Mouse (Mus musculus): Measurements from ENCODE around the gene Slc38a4. TPM values are rescaled to one million over a fixed set of nuclear protein-coding genes. Genes with fewer than 3 reads are reported as not detected.

Gene Slc38a4
- total and polyA plus RNA-seq, 3 experiments = under 0.01 TPM; not detected in 2

DNA sequence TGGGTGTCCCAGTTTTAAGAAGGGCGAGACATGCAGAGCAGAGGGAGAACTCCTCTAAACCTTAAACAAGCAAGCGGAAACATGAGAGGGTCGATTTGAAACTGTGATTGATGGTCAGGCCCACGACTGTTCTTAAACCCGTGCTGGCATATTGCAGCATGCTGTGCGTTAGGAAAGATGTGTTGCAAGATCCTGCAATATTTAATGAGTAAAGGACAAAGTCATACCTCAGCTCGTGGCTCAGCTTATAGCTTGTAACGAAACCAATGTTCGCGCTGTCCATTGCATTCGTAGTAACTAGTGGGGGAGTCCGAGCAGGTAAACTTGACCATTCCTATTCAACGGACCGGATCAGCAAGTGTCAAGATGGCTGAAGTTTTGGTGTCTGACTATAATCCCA, 4.3 kb upstream of the Slc38a4 start:
- ATAC-seq (ENCODE audit: extremely low read depth, insufficient number of reproducible peaks, low FRiP score, poor library complexity, severe bottlenecking) (no peak), DNase-seq (ENCODE audit: low spot score) (no peak)
- H3K36me3 ChIP-seq (replicated peaks) = no peaks in the 10 kb centered on the region

DNA sequence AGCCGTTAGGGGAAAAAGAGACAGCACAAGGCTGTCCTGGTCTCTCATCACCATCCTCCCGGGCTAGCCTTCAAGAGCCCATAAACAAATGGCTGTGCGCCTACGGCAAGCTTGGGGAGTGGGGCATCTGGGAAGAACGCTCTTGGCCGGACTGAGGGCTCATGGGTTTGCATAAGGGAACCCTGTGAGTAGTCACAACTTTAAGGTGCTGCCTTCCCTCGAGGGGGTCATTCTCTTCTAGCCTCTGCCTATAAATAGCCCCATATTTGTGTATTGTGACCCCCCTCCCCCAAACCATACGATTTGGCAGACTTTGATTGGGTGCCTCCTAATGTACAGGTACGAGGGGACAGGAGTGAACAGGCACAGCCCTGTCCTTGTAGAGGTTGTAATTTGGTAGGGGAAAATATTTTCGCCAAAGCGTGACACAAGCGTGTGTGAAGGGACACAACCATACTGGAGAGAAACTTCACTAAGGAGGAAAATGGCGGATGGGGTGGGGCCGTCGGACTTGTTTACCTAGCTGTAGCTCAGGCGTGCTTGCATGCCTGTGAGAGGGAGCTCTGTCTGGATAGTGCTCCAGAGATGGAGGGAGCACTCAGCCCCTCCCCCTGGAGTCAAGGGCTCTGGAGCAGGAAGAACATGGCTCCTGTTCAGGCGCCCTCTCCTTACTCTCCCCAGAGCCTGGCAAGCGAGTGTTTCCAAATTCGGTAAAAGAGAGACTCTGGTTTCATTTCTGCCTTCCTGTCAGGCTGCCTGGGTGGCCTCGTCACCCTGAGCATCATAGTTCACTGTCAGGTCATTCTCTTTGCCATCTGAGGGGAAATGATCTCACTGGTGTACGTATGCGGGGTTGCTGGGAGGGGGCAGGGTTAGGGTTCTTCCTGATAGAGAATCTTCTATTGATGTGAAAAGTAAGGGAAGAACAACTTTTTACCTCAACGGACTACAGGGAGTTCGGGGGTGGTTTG, 3.6 kb upstream of the Slc38a4 start:
- no peaks in the 10 kb centered on the region for H3K4me1 ChIP-seq (ENCODE audit: insufficient read depth, low read depth, low read length)
- H3K9me3 ChIP-seq (replicated peaks) = peaks cover 65% of the 10 kb centered on the region
- no peak for TF ChIP-seq TAL1 (conservative IDR thresholded peaks at IDR 0.05; ENCODE audit: low read depth, low read length)
- TF ChIP-seq CTCF (IDR thresholded peaks at IDR 0.05; ENCODE audit: low read depth, low read length) = no peak
- no peak for TF ChIP-seq POLR2AphosphoS5 (IDR thresholded peaks at IDR 0.05; ENCODE audit: insufficient replicate concordance, low read depth, low read length)
- no peak for TF ChIP-seq GATA1 (IDR thresholded peaks at IDR 0.05; ENCODE audit: borderline replicate concordance, low read length)
- TF ChIP-seq GATA2 (IDR thresholded peaks at IDR 0.05; ENCODE audit: borderline replicate concordance, low read depth, low read length) = no peak
- ATAC-seq (ENCODE audit: extremely low read depth, insufficient number of reproducible peaks, low FRiP score, poor library complexity, severe bottlenecking) (no peak; the same call in 1 of the 2 replicates), DNase-seq (ENCODE audit: low spot score) (no peak)
- no peaks in the 10 kb centered on the region for H3K36me3 ChIP-seq (replicated peaks)
- no peaks in the 10 kb centered on the region for H3K27me3 ChIP-seq (ENCODE audit: insufficient read depth, low read length)
- H3K4me3 ChIP-seq (ENCODE audit: low read depth, low read length) = no peak overlapping the region

More for the DNA sequence above, 4.3 kb upstream of the Slc38a4 start:
- Histone ChIP-seq H3K4me3 (ENCODE audit: low read depth, low read length) (no peak overlapping the region), H3K4me1 (ENCODE audit: insufficient read depth, low read depth, low read length) (no peaks in the 10 kb centered on the region), H3K9me3 (replicated peaks) (peaks cover 61% of the 10 kb centered on the region), H3K27me3 (ENCODE audit: insufficient read depth, low read length) (no peaks in the 10 kb centered on the region)
- no peak for TF ChIP-seq POLR2AphosphoS5 (IDR thresholded peaks at IDR 0.05; ENCODE audit: insufficient replicate concordance, low read depth, low read length)
- TF ChIP-seq GATA1 (IDR thresholded peaks at IDR 0.05; ENCODE audit: borderline replicate concordance, low read length) = no peak
- no peak for TF ChIP-seq TAL1 (conservative IDR thresholded peaks at IDR 0.05; ENCODE audit: low read depth, low read length)
- TF ChIP-seq CTCF (IDR thresholded peaks at IDR 0.05; ENCODE audit: low read depth, low read length) = no peak
- TF ChIP-seq GATA2 (IDR thresholded peaks at IDR 0.05; ENCODE audit: borderline replicate concordance, low read depth, low read length) = no peak

DNA sequence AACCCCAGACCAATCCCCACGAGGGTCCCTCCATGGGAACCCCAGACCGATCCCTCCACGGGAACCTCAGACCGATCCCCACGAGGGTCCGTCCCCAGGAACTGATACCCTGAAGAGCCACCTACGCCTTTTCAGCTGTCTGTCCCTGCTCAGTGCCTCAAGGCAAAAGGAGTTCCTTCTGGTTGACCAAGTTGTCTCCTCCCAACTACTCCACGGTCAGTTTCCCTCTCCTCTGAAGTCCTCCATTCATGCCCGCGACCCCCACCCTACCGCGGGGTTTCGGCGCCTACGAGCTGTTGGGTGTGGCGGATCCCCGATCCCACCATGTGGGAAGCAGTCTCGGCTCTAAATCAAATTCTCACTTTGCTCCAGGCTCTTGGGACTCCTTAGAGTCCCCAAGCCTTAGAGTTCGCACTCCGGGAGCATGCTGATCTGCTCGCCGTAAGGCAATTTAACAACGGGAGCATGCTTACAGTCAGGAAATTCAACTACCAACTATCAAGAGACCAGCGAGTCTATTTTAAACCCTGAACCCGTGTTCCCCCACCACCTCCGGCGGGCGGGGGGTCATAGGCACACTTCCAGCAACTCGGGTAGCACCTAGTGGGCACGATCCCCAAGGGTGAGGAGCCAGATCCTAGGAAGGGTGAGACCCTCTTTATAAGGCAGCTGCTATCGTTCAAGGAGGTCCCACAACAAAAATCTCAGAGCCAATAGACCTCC, 828 bp downstream of the Slc38a4 start:
- DNase-seq (ENCODE audit: low spot score) = no peak
- H3K9me3 ChIP-seq (replicated peaks) = peaks cover 69% of the 10 kb centered on the region
- H3K36me3 ChIP-seq (replicated peaks) = no peaks in the 10 kb centered on the region
- H3K27me3 ChIP-seq (ENCODE audit: insufficient read depth, low read length) = no peaks in the 10 kb centered on the region
- no peaks in the 10 kb centered on the region for H3K4me1 ChIP-seq (ENCODE audit: insufficient read depth, low read depth, low read length)
- TF ChIP-seq TAL1 (conservative IDR thresholded peaks at IDR 0.05; ENCODE audit: low read depth, low read length) = no peak
- TF ChIP-seq GATA1 (IDR thresholded peaks at IDR 0.05; ENCODE audit: borderline replicate concordance, low read length) = no peak
- no peak for TF ChIP-seq POLR2AphosphoS5 (IDR thresholded peaks at IDR 0.05; ENCODE audit: insufficient replicate concordance, low read depth, low read length)
- no peak for TF ChIP-seq CTCF (IDR thresholded peaks at IDR 0.05; ENCODE audit: low read depth, low read length)
- no peak for TF ChIP-seq GATA2 (IDR thresholded peaks at IDR 0.05; ENCODE audit: borderline replicate concordance, low read depth, low read length)
- H3K4me3 ChIP-seq (ENCODE audit: low read depth, low read length) = no peak overlapping the region; the same call in 1 of the 2 replicates
- no peak for ATAC-seq (ENCODE audit: extremely low read depth, insufficient number of reproducible peaks, low FRiP score, poor library complexity, severe bottlenecking)

DNA sequence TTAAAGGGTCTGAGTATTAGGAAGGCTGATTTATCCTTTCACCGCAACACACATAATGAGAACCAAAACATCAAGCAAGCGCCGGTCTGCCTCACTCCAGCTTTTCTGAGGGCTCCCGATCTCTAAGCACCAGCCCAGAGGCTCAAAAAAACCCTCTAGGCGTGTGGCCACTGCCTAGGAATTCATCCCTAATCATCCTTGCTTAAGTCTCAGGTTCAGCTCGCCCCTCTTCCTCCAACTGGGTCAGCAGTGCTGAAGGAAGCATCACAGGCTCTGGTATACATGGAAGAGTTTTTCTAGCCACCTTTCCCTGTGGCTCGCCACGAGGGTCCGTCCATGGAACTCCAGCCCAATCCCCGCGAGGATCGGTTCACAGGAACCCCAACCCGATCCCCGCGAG, 1.6 kb downstream of the Slc38a4 start:
- DNase-seq (ENCODE audit: low spot score) (no peak), ATAC-seq (ENCODE audit: extremely low read depth, insufficient number of reproducible peaks, low FRiP score, poor library complexity, severe bottlenecking) (no peak)
- TF ChIP-seq GATA1 (IDR thresholded peaks at IDR 0.05; ENCODE audit: borderline replicate concordance, low read length) (no peak), GATA2 (IDR thresholded peaks at IDR 0.05; ENCODE audit: borderline replicate concordance, low read depth, low read length) (no peak)
- H3K27me3 ChIP-seq (ENCODE audit: insufficient read depth, low read length) = no peaks in the 10 kb centered on the region
- no peaks in the 10 kb centered on the region for H3K36me3 ChIP-seq (replicated peaks)
- H3K4me1 ChIP-seq (ENCODE audit: insufficient read depth, low read depth, low read length) = no peaks in the 10 kb centered on the region
- no peak overlapping the region; the same call in 1 of the 2 replicates for H3K4me3 ChIP-seq (ENCODE audit: low read depth, low read length)
- peaks cover 68% of the 10 kb centered on the region for H3K9me3 ChIP-seq (replicated peaks)

DNA sequence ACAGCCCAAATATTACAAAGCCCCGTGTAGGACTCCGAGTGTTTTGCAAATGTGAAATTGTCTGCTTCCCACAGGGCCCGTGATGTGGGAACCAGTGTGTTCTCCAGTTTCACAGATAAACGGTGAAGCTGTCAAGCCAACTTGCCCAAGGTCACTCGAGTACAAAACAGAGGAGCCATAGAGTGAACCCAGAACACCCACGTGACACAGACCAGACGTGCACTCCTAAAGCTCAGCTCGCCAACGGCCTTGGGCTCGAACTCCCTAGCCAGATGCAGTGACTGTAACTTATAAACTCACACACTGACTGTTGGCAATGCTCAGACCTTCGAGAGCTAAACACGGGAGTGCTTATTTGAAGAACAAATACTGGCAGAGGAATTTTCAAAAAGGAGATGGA, 5.3 kb downstream of the Slc38a4 start:
- peaks cover 74% of the 10 kb centered on the region for H3K9me3 ChIP-seq (replicated peaks)
- no peaks in the 10 kb centered on the region for H3K36me3 ChIP-seq (replicated peaks)
- H3K4me3 ChIP-seq (ENCODE audit: low read depth, low read length) = no peak overlapping the region
- no peaks in the 10 kb centered on the region for H3K27me3 ChIP-seq (ENCODE audit: insufficient read depth, low read length)
- H3K4me1 ChIP-seq (ENCODE audit: insufficient read depth, low read depth, low read length) = no peaks in the 10 kb centered on the region
- ATAC-seq (ENCODE audit: extremely low read depth, insufficient number of reproducible peaks, low FRiP score, poor library complexity, severe bottlenecking) = no peak
- TF ChIP-seq CTCF (IDR thresholded peaks at IDR 0.05; ENCODE audit: low read depth, low read length) = no peak
- DNase-seq (ENCODE audit: low spot score) = no peak

DNA sequence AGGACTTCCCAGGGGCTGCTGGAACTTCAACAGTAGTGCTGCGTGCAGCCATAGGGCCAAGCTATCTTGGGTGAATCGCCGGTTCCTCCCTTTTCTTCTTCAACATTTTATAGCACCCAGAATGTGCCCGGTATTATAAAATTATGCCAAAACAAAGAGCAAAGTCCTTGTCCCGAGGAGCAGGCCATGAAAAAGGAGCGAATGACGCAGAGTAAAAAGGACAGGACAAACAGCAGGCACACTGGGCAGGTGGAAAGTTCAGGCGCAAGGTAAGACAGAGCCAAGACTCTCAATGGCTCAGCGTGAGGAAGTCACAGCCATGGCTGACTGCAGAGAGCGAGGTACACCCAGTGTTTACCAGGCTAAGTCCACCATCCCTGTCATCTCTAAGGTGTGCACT, 5.7 kb downstream of the Slc38a4 start:
- ATAC-seq (ENCODE audit: extremely low read depth, insufficient number of reproducible peaks, low FRiP score, poor library complexity, severe bottlenecking) (no peak), DNase-seq (ENCODE audit: low spot score) (no peak)

More for the DNA sequence above, 5.7 kb downstream of the Slc38a4 start:
- H3K4me1 ChIP-seq (ENCODE audit: insufficient read depth, low read depth, low read length) = no peaks in the 10 kb centered on the region
- no peaks in the 10 kb centered on the region for H3K36me3 ChIP-seq (replicated peaks)
- no peaks in the 10 kb centered on the region for H3K27me3 ChIP-seq (ENCODE audit: insufficient read depth, low read length)
- peaks cover 70% of the 10 kb centered on the region for H3K9me3 ChIP-seq (replicated peaks)
- H3K4me3 ChIP-seq (ENCODE audit: low read depth, low read length) = no peak overlapping the region
- TF ChIP-seq POLR2AphosphoS5 (IDR thresholded peaks at IDR 0.05; ENCODE audit: insufficient replicate concordance, low read depth, low read length) (no peak), CTCF (IDR thresholded peaks at IDR 0.05; ENCODE audit: low read depth, low read length) (no peak), TAL1 (conservative IDR thresholded peaks at IDR 0.05; ENCODE audit: low read depth, low read length) (no peak), GATA2 (IDR thresholded peaks at IDR 0.05; ENCODE audit: borderline replicate concordance, low read depth, low read length) (no peak), GATA1 (IDR thresholded peaks at IDR 0.05; ENCODE audit: borderline replicate concordance, low read length) (no peak)

All from G1E (cell line).